Mouse (Mus musculus): ENCODE measurements around the gene Dnajc22. TPM values are rescaled to one million over a fixed set of nuclear protein-coding genes. Genes with fewer than 3 reads are reported as not detected.
A peak's percentile ranks its signal among the peaks of the same experiment; 100 is the strongest.

Gene Dnajc22
- polyA plus RNA-seq, 1 experiment = 1.6 TPM

DNA sequence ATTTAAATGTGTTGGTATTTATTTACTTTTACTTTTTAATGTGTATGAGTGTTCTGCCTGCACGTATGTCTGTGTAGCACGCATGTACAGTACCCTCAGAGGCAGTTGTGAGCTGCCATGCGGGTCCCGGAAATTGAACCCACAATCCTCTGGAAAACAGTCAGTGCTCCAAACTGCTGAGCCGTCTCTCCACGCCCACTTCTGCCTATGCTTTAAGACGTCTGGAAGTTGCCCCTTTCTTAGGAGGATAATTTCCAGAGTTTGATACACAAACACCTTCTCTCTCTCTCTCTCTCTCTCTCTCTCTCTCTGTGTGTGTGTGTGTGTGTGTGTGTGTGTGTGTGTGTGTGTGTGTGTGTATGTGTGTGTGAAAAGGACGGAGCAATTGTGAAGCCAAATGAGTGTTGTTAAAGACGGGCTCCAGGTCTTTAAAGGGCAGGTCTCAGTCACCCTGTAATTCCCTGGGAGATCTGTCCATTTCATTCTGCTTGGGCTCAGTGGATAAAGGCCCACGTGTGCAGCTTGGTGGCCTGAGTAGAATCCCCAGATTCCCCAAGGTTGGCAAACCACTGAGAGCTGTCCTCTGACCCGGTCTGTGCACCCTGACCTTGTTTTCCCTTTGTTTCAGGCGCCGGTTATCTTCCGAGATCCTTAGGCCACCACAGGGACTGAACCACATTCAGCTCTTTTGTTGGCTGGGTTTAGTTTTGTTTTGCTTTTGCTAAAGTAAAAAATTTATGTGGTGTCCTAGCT is 21.5 kb downstream of the Dnajc22 start:
- WGBS = 70% methylated on average over 14 of the region's 14 CpGs
- Histone ChIP-seq H3K27ac (ENCODE audit: control insufficient read depth, insufficient read depth, low read depth, low read length, poor library complexity) (no peak overlapping the region), H3K4me3 (replicated peaks; ENCODE audit: control insufficient read depth, low read depth, low read length) (no peak overlapping the region), H3K4me1 (ENCODE audit: control insufficient read depth, insufficient read depth, low read length) (no peaks in the 10 kb centered on the region)
- TF ChIP-seq POLR2A (IDR thresholded peaks at IDR 0.05; ENCODE audit: borderline replicate concordance, control insufficient read depth, low read depth, low read length) = no peak

- Histone ChIP-seq H3K4me1 (ENCODE audit: control insufficient read depth, insufficient read depth, low read length) (no peaks in the 10 kb centered on the region), H3K27ac (ENCODE audit: control insufficient read depth, insufficient read depth, low read depth, low read length, poor library complexity) (no peak overlapping the region), H3K4me3 (replicated peaks; ENCODE audit: control insufficient read depth, low read depth, low read length) (no peak overlapping the region)
- TF ChIP-seq POLR2A (IDR thresholded peaks at IDR 0.05; ENCODE audit: borderline replicate concordance, control insufficient read depth, low read depth, low read length) (no peak), CTCF (IDR thresholded peaks at IDR 0.05; ENCODE audit: control insufficient read depth, insufficient read depth, low read length) (no peak)
- WGBS = 79% methylated on average over 7 of the region's 7 CpGs
Measured at GRCm38 (mm10) chr15:99115065-99115423, 22.1 kb downstream of the Dnajc22 start.

DNA sequence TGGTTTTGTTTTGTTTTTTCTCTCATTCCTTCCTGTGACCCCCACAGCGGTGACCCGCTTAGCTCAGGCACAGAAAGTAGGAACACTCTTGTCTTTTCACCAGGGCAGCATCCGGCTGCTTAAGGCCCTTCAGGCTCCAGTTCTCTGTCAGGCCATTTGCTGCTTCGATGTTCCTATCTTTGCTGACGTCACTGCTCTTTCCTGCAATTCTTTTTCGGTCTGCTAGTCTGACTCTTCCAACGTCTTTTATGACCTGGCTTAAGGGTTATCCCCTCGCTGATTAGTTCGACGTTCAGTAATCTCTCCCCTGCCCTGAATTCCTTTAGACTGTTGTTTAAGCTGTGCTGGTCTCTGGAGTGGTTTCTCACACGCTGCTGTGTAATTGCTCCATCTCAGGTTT is 23.6 kb downstream of the Dnajc22 start:
- Histone ChIP-seq H3K4me1 (ENCODE audit: control insufficient read depth, insufficient read depth, low read length) (no peaks in the 10 kb centered on the region; the same call in 1 of the 2 replicates), H3K27ac (ENCODE audit: control insufficient read depth, insufficient read depth, low read depth, low read length, poor library complexity) (no peak overlapping the region), H3K4me3 (replicated peaks; ENCODE audit: control insufficient read depth, low read depth, low read length) (no peak overlapping the region)
- 43% methylated on average over 11 of the region's 11 CpGs for WGBS
- TF ChIP-seq POLR2A (IDR thresholded peaks at IDR 0.05; ENCODE audit: borderline replicate concordance, control insufficient read depth, low read depth, low read length) (no peak), CTCF (IDR thresholded peaks at IDR 0.05; ENCODE audit: control insufficient read depth, insufficient read depth, low read length) (no peak)

DNA sequence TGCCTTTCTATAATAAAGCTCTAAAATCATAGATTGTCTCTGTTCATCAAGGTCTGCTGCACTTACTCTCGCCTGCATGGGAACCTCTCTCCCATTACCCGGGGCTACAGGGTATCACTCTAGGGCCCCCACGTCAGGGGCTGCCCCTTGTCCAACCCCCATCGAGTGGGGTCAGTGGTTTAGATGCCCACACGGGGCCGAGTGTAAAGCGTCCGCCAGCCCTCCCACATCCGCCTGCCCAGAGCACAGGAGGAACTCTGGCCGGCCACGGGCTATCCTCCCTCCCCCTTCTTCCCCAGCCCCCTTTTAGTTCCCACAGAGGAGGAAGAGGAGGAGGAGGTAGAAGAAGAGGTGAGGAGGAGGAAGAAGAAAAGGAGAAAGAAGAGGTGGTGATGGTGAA is 27.8 kb downstream of the Dnajc22 start:
- no peaks in the 10 kb centered on the region; the same call in 1 of the 2 replicates for H3K4me1 ChIP-seq (ENCODE audit: control insufficient read depth, insufficient read depth, low read length)
- H3K27ac ChIP-seq (ENCODE audit: control insufficient read depth, insufficient read depth, low read depth, low read length, poor library complexity) = no peak overlapping the region
- no peak for TF ChIP-seq CTCF (IDR thresholded peaks at IDR 0.05; ENCODE audit: control insufficient read depth, insufficient read depth, low read length)
- no peak for TF ChIP-seq POLR2A (IDR thresholded peaks at IDR 0.05; ENCODE audit: borderline replicate concordance, control insufficient read depth, low read depth, low read length)
- H3K4me3 ChIP-seq (replicated peaks; ENCODE audit: control insufficient read depth, low read depth, low read length) = no peak overlapping the region
- under 1% methylated on average over 11 of the region's 11 CpGs for WGBS

DNA sequence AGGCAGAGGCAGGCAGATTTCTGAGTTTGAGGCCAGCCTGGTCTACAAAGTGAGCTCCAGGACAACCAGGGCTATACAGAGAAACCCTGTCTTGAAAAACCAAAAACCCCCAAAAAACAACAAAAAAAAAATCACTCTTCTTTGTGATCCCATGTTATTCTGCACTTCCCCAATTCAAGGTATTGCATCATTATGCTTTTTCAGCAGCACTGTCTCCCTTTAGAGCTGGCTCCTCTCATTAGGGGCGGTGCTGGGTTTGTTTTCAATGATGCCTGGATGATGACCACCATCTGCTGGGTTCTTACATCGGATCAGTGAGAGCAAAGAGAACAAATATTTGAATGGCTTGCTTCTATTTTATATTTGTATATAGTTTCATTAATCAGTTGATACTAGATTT is 29.7 kb downstream of the Dnajc22 start:
- Histone ChIP-seq H3K4me1 (ENCODE audit: control insufficient read depth, insufficient read depth, low read length) (no peaks in the 10 kb centered on the region; the same call in 1 of the 2 replicates), H3K4me3 (replicated peaks; ENCODE audit: control insufficient read depth, low read depth, low read length) (no peak overlapping the region), H3K27ac (ENCODE audit: control insufficient read depth, insufficient read depth, low read depth, low read length, poor library complexity) (no peak overlapping the region)
- 55% methylated on average over 2 of the region's 2 CpGs for WGBS
- TF ChIP-seq CTCF (IDR thresholded peaks at IDR 0.05; ENCODE audit: control insufficient read depth, insufficient read depth, low read length) (no peak), POLR2A (IDR thresholded peaks at IDR 0.05; ENCODE audit: borderline replicate concordance, control insufficient read depth, low read depth, low read length) (no peak)

DNA sequence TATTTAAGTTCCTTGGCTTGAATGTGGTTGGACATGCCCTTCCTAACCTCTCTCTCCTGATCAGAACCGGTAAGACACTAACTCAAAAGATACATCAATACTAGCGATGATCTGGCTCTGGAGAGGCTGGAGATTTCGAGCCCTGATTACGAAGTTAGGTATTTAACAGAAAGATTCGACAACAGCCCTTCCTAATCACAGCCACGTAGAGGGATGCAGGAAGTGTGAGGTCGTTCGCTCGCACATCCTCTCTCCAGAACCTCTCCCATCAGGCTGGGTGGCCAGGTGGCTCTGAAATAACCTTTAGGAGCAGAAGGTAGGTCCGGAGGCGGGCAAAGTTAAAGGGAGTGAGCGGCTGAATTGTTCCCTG is 32.7 kb downstream of the Dnajc22 start, which contains the start of gene Spats2:
Gene Spats2 (plus strand): TSS at position 206 of the 370 bp plus-strand sequence.
- Histone ChIP-seq H3K4me3 (replicated peaks; ENCODE audit: control insufficient read depth, low read depth, low read length) (peak within 1 kb of the TSS; percentile 15), H3K27ac (ENCODE audit: control insufficient read depth, insufficient read depth, low read depth, low read length, poor library complexity) (peak within 1 kb of the TSS; percentile 36; the same call in 1 of the 2 replicates), H3K4me1 (ENCODE audit: control insufficient read depth, insufficient read depth, low read length) (no peaks in the 10 kb centered on the region; the same call in 1 of the 2 replicates)
- 5% methylated on average over 12 of the region's 12 CpGs for WGBS
- no peak for TF ChIP-seq POLR2A (IDR thresholded peaks at IDR 0.05; ENCODE audit: borderline replicate concordance, control insufficient read depth, low read depth, low read length)
- TF ChIP-seq CTCF (IDR thresholded peaks at IDR 0.05; ENCODE audit: control insufficient read depth, insufficient read depth, low read length) = no peak

DNA sequence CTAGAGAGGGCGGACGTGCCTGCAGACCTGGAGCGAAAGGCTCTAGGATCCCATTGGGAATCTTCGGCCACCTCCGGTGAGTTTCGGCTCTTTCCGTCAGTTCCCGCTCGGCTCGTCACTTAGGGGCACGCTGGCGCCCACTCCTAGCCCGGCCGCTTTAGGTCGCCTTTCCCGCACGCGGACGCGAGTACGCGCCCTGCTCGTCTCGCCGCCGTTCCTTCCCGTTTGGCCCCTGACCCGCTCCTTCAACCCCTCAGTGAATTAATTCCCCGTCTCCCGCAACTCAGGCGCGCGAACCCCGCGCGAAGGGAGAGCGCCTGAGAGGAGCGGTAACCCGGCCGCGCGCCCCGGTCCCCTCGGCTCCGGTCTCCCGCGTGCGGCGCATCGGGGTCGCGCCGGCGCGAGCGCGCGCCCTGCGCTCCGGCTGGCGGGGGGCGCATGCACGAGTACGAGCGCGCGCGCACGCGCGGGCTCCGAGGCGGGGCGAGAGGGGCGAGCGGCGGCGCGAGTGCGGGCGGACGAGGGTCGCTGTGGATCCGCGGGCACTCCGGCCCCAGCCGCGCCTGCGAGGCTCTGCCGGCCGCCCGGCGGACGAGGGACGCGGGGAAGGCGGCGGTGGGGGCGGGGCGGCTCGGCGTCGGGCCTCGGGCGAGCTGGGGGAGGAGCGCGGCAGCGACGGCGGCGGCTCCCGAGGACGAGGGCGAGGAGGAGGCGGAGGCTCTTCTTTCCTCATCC is 33.3 kb downstream of the Dnajc22 start:
- TF ChIP-seq POLR2A (IDR thresholded peaks at IDR 0.05; ENCODE audit: borderline replicate concordance, control insufficient read depth, low read depth, low read length) (no peak), CTCF (IDR thresholded peaks at IDR 0.05; ENCODE audit: control insufficient read depth, insufficient read depth, low read length) (no peak)
- Histone ChIP-seq H3K27ac (ENCODE audit: control insufficient read depth, insufficient read depth, low read depth, low read length, poor library complexity) (peak overlapping the region; percentile 36; the same call in 1 of the 2 replicates), H3K4me3 (replicated peaks; ENCODE audit: control insufficient read depth, low read depth, low read length) (peak overlapping the region; percentile 15), H3K4me1 (ENCODE audit: control insufficient read depth, insufficient read depth, low read length) (no peaks in the 10 kb centered on the region)
- WGBS = under 1% methylated on average over 110 of the region's 115 CpGs

DNA sequence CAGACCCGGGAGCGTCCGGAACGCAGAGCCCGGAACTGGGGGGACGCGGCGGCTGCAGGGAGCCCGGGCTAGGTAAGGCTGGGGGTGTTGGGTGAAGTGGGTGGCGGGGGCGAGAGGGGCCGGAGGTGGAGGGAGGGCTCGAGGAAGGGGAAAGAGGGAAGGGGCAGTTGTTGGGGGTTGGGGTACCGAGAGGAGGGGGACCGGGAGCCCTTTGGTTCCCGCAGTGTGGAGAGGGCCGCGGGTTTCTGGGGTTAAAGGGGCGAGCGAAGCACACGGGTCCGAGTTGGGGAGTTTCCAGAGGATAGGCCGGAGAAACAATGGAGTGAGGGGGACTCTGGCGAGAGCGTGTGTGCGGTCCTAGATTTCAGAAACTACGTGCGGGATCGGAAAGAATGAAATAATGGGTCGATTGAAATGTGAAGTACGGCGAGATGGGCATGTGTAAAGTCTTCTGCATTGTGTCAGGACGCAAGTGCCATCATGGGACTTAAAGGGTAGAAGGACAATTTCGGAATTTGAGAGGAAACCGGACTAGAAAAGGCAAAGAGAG is 33.9 kb downstream of the Dnajc22 start:
- no peaks in the 10 kb centered on the region for H3K4me1 ChIP-seq (ENCODE audit: control insufficient read depth, insufficient read depth, low read length)
- WGBS = 4% methylated on average over 35 of the region's 35 CpGs
- TF ChIP-seq CTCF (IDR thresholded peaks at IDR 0.05; ENCODE audit: control insufficient read depth, insufficient read depth, low read length) (no peak), POLR2A (IDR thresholded peaks at IDR 0.05; ENCODE audit: borderline replicate concordance, control insufficient read depth, low read depth, low read length) (no peak)
- no peak overlapping the region for H3K4me3 ChIP-seq (replicated peaks; ENCODE audit: control insufficient read depth, low read depth, low read length)
- no peak overlapping the region; the same call in 1 of the 2 replicates for H3K27ac ChIP-seq (ENCODE audit: control insufficient read depth, insufficient read depth, low read depth, low read length, poor library complexity)

Measured in bone marrow, adult 2 months (tissue).